Mouse (Mus musculus): ENCODE measurements around the gene Klf2. TPM values are rescaled to one million over a fixed set of nuclear protein-coding genes. Genes with fewer than 3 reads are reported as not detected.

Gene Klf2
- polyA plus RNA-seq, 1 experiment from 2014 or later = 22.1 TPM

DNA sequence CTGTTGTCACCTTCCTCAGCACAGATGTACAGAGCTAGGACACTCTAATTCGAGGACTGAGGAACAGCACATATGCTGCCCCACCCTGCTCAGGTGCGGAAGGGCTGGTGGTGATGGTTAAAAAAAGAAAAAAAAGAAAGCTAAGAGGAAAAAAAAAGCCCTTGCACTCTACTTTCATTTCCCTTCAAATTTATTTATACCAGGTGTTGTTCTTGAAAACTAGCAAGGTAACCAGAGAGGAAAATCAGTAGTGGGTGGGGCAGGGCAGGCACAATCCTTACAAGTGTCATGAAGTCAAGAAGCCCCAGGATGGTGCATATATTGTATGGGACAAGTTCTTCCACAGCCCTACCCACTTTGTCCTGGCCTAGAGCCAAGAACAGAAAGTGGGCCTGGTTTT, 46.2 kb downstream of the Klf2 start:
- ATAC-seq (ENCODE audit: low read depth) = no peak
- H3K4me1 ChIP-seq (ENCODE audit: control insufficient read depth, insufficient read depth, low read length) = no peaks in the 10 kb centered on the region
- WGBS = 93% methylated on average over 2 of the region's 2 CpGs

DNA sequence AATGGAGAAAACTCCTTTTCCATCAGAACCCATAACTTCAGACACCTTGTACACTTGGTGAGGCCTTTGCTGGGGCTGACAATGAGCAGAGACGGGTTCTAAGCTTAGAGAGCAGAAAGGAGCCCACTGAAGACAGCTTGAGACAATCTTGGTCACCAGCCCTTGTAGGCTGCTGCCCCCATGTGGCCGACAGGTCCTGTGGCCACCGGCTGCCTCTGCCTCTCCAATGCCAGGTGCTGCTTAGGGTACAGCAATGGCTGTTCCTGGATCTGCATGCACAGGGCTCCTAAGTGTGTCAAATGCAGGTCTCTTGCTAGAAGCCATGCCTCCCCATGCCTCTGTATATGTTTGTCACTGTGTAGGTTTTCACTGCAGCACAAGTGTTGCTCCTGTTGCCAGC, 47.0 kb downstream of the Klf2 start:
- no peak overlapping the region for H3K4me2 ChIP-seq (ENCODE audit: low read depth, low read length)
- H3K4me1 ChIP-seq (ENCODE audit: control insufficient read depth, insufficient read depth, low read length) = no peaks in the 10 kb centered on the region
- ATAC-seq (ENCODE audit: low read depth) (peak; percentile 54; the same call in 1 of the 2 replicates), DNase-seq (ENCODE audit: low spot score) (peak; percentile 74)
- H3K9me3 ChIP-seq (ENCODE audit: control insufficient read depth, low read length) = no peaks in the 10 kb centered on the region
- H3K9ac ChIP-seq (ENCODE audit: low read depth, low read length) = no peak overlapping the region
- no peak overlapping the region for H3K27ac ChIP-seq (replicated peaks; ENCODE audit: low read depth, low read length)
- WGBS = 12% methylated on average over 3 of the region's 3 CpGs
- no peaks in the 10 kb centered on the region for H3K27me3 ChIP-seq (replicated peaks; ENCODE audit: control insufficient read depth, insufficient read depth, low read length)
- H3K4me3 ChIP-seq (ENCODE audit: low read depth, low read length) = no peak overlapping the region
- H3K36me3 ChIP-seq (ENCODE audit: control insufficient read depth, insufficient read depth, low read length) = peaks cover 93% of the 10 kb centered on the region

More for the DNA sequence above, 46.2 kb downstream of the Klf2 start:
- Histone ChIP-seq H3K9me3 (ENCODE audit: control insufficient read depth, low read length) (no peaks in the 10 kb centered on the region), H3K9ac (ENCODE audit: low read depth, low read length) (no peak overlapping the region), H3K4me2 (ENCODE audit: low read depth, low read length) (no peak overlapping the region), H3K4me3 (ENCODE audit: low read depth, low read length) (no peak overlapping the region), H3K36me3 (ENCODE audit: control insufficient read depth, insufficient read depth, low read length) (peaks cover 86% of the 10 kb centered on the region), H3K27ac (replicated peaks; ENCODE audit: low read depth, low read length) (no peak overlapping the region), H3K27me3 (replicated peaks; ENCODE audit: control insufficient read depth, insufficient read depth, low read length) (no peaks in the 10 kb centered on the region)
- DNase-seq (ENCODE audit: low spot score) = peak; percentile 10

DNA sequence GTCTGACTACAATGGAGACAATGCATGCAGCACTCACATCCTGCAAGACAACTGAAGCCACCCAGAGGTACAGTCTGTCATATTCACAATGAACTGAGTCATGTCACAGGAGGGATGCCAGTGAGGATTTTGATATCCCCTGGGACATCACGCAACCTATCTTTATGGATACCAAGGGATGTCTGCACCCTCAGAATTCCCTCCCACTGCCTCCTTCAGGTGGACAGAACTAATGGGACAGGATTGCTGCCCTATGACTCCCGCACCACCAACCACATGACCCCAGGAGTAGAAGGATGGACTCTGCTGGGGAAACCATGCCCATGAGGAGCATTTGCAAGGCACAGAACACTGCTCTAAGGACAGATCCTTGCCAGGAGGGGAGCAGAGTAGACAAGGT, 47.6 kb downstream of the Klf2 start:
- Histone ChIP-seq H3K4me3 (ENCODE audit: low read depth, low read length) (no peak overlapping the region), H3K27me3 (replicated peaks; ENCODE audit: control insufficient read depth, insufficient read depth, low read length) (no peaks in the 10 kb centered on the region), H3K9ac (ENCODE audit: low read depth, low read length) (no peak overlapping the region), H3K9me3 (ENCODE audit: control insufficient read depth, low read length) (no peaks in the 10 kb centered on the region), H3K36me3 (ENCODE audit: control insufficient read depth, insufficient read depth, low read length) (peaks cover 96% of the 10 kb centered on the region), H3K4me2 (ENCODE audit: low read depth, low read length) (no peak overlapping the region), H3K4me1 (ENCODE audit: control insufficient read depth, insufficient read depth, low read length) (no peaks in the 10 kb centered on the region), H3K27ac (replicated peaks; ENCODE audit: low read depth, low read length) (no peak overlapping the region)
- 100% methylated on average over 2 of the region's 2 CpGs for WGBS
- no peak for ATAC-seq (ENCODE audit: low read depth)
- DNase-seq (ENCODE audit: low spot score) = no peak

Other genes with a start within 250 kb of the Klf2 start
- gene Olfr373, start 235.9 kb upstream of the Klf2 start, polyA plus RNA-seq (2014; fragmentation: Nextera tagmentation; extraction: Ambion mirVana) = not detected in 2 replicates
- gene Olfr374, start 212.0 kb upstream of the Klf2 start, polyA plus RNA-seq (2014; fragmentation: Nextera tagmentation; extraction: Ambion mirVana) = 0.03 and 0.17 TPM in 2 replicates
- 572 and 613 TPM in 2 replicates for gene Tpm4, start 184.1 kb upstream of the Klf2 start, polyA plus RNA-seq (2014; fragmentation: Nextera tagmentation; extraction: Ambion mirVana)
- 75.2 and 85.1 TPM in 2 replicates for gene Rab8a, start 157.8 kb upstream of the Klf2 start, polyA plus RNA-seq (2014; fragmentation: Nextera tagmentation; extraction: Ambion mirVana)
- 0.08 TPM in 1 of 2 replicates, not detected in the other for gene Hsh2d, start 129.4 kb upstream of the Klf2 start, polyA plus RNA-seq (2014; fragmentation: Nextera tagmentation; extraction: Ambion mirVana)
- gene Cib3, start 106.2 kb upstream of the Klf2 start, polyA plus RNA-seq (2014; fragmentation: Nextera tagmentation; extraction: Ambion mirVana) = 0.39 TPM in 1 of 2 replicates, not detected in the other
- gene Gm11034, start 105.4 kb upstream of the Klf2 start, polyA plus RNA-seq (2014; fragmentation: Nextera tagmentation; extraction: Ambion mirVana) = not detected in 2 replicates
- gene Fam32a, start 99.3 kb upstream of the Klf2 start, polyA plus RNA-seq (2014; fragmentation: Nextera tagmentation; extraction: Ambion mirVana) = 57.6 and 59.0 TPM in 2 replicates
- gene Ap1m1, start 79.0 kb upstream of the Klf2 start, polyA plus RNA-seq (2014; fragmentation: Nextera tagmentation; extraction: Ambion mirVana) = 85.2 and 107 TPM in 2 replicates
- gene Gm10282, start 13.8 kb upstream of the Klf2 start, polyA plus RNA-seq (2014; fragmentation: Nextera tagmentation; extraction: Ambion mirVana) = 23.1 and 26.5 TPM in 2 replicates
- gene Eps15l1, start 102.4 kb downstream of the Klf2 start, polyA plus RNA-seq (2014; fragmentation: Nextera tagmentation; extraction: Ambion mirVana) = 50.2 and 56.4 TPM in 2 replicates
- 1.7 and 2.2 TPM in 2 replicates for gene Calr3, start 124.8 kb downstream of the Klf2 start, polyA plus RNA-seq (2014; fragmentation: Nextera tagmentation; extraction: Ambion mirVana)
- gene 1700030K09Rik, start 124.8 kb downstream of the Klf2 start, polyA plus RNA-seq (2014; fragmentation: Nextera tagmentation; extraction: Ambion mirVana) = 12.3 and 13.4 TPM in 2 replicates
- 57.4 and 57.9 TPM in 2 replicates for gene Cherp, start 156.2 kb downstream of the Klf2 start, polyA plus RNA-seq (2014; fragmentation: Nextera tagmentation; extraction: Ambion mirVana)
- gene Slc35e1, start 173.6 kb downstream of the Klf2 start, polyA plus RNA-seq (2014; fragmentation: Nextera tagmentation; extraction: Ambion mirVana) = 14.9 and 15.4 TPM in 2 replicates
- gene Med26, start 229.2 kb downstream of the Klf2 start, polyA plus RNA-seq (2014; fragmentation: Nextera tagmentation; extraction: Ambion mirVana) = 13.9 and 16.2 TPM in 2 replicates

All from embryonic facial prominence, embryonic 14.5 days (tissue).